Mouse (Mus musculus) cerebellum, adult 18-20 months (tissue): ENCODE measurements around the gene Med9.

ENCODE experiments used
- DNase-seq, 2 experiments: peaks; one replicate each; pipeline ENCODE4 v3.0.0; 2021

The Med9 gene

DNA sequence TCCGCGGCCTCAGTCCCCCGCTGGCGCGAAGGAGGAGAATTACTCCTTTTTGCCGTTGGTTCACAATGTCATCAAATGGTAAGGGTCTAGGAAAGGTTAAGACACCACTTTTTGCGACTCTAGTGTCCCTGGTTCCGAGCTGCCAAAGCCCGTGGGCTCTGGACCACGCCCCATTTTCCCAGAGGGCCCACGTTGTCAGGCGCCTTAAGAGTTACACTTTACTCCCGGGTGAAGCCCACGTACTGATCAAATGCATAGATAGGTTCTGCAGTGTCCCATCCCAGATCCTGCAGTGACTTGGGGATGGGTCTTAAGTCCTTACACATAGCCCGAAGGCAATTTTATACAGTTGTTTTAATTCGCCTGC, 378 bp downstream of the Med9 start:
- no peak for DNase-seq

DNA sequence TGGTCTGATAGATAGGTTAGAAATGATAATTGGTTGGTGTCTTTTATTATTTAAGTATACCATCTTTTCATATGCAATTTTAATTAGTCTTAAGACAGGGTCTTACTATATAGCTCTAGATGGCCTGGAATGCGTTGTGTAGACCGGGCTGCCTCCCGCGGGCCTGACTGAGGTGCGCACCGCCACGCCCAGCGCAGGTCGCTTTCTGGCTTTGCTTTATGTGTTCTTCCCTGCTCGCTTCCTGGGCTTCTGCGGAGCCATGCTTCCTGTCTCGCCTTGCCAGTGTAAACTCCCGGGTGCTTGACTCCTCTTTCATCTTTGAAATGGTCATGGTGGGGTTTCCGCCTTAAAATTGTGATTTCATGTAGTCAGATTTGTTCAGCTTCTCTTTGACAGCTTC, 4.9 kb downstream of the Med9 start:
- no peak for DNase-seq

DNA sequence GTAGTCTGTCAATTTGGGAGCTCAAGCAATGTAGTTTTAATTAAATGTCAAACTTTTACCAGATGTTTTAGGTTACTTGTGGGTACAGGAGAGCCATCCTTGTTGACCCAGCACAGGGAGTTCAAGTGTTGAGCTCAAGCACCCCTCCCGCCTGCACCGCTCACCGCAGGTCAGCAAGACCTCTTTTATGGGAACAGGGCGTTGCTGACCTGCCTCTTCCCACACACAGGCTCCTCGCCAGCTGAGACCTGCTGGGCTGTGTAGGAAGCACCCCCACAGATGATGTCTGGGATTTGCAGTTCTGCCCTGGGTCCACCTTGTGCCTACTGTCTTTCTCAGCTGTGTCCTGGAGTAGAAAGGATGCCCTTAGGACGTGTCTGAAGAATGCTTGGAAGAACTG, 8.7 kb downstream of the Med9 start:
- DNase-seq = no peak

DNA sequence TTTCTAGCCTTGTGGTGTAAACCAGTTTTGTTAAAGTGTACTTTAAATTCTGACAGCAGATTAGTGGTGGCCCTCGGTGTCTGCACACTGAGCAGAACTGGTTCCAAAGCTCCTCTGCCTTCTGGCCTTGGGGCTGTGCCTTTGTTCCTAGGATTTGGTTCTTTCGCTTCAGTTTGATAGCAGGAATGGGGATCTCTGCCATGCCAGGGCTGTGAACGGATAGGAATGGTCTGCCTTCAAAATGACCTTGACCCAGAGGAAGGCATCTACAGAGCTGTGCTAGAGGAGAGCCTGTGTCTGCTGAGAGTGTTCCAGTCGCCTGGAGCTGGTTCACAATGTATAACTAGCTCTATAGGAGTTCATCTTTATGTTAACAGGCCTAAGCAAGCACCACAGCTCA, 11.4 kb downstream of the Med9 start:
- DNase-seq = no peak

DNA sequence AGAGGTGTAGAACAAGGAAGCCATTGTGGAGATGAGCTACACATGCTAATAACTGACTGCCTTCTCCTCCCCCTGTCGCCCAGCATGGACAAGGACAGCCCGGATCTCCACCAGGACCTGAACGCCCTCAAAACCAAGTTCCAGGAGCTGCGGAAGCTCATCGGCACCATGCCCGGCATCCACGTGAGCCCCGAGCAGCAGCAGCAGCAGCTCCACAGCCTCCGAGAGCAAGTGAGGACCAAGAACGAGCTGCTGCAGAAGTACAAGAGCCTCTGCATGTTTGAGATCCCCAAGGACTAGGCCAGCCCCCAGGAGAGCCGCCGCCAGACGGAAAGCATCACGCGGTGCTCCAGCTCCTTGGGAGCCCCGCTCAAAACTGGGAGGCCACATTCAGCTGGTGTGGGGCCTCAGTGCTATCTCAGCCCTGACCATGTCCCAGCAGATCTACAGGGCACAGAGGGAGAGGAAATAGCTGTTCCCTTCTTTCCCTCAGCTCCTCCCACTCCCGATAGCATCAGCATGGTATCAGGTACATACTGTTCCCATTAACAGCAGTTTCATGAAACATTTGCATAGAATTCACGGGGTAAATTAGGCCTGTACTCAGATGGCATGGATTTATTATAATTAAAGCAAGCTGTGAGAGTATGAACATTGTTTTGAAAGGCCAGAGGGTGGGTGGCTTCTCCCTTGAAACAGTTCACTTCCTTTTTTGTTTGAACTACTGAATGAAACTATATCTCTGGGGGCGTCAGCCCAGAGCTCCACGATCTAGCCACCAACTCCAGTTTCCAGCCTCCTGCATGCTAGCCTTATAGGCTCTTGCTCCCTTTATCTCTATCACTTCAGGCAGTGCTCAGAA, 12.7 kb downstream of the Med9 start:
- no peak for DNase-seq

DNA sequence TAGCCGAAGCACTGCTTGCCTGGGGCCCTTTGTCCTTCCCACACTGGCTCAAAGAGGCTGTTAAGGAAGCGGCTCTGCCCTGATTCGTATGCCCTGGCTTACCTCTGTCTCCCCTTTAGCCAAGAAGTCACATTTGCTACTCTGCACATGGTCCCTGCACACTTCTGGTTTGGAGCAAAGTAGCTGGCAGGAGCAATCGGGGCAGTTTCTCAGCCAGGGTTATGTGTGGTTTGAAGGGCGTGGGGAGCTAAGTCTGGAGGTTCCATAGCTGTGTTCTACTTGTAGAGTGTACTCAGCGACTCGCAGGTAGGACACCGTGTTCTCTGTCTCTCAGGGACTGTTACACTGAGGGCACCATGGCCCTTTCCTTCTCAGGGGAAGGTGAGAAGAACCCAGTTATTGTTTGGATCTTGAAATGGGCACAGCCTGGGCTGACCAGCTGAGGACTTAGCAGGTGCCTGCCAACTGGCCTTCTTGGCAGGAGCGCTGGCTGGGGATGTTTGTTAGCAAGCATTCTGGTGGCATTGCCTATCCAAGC, 13.4 kb downstream of the Med9 start:
- peak; percentile 27 to 28 for DNase-seq

DNA sequence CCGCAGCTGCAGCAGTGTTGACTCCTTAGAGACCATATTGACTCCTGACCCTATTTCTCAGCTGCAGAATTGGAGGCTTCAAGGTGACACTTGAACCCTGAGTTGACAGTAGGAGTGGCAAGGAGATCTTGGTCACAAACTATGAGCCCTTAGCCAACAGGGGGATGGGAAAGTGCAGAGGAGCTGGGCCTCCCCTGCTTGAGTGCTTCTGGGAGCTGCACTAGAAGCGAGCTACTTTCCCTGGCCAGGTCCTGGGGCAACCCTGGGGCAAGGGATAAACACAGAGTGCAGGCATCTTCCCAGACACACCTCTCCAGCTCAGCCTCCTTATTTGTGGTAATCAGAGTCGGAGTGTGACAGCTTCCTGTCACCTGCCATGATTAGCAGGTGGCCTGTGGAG, 14.6 kb downstream of the Med9 start:
- DNase-seq = no peak

DNA sequence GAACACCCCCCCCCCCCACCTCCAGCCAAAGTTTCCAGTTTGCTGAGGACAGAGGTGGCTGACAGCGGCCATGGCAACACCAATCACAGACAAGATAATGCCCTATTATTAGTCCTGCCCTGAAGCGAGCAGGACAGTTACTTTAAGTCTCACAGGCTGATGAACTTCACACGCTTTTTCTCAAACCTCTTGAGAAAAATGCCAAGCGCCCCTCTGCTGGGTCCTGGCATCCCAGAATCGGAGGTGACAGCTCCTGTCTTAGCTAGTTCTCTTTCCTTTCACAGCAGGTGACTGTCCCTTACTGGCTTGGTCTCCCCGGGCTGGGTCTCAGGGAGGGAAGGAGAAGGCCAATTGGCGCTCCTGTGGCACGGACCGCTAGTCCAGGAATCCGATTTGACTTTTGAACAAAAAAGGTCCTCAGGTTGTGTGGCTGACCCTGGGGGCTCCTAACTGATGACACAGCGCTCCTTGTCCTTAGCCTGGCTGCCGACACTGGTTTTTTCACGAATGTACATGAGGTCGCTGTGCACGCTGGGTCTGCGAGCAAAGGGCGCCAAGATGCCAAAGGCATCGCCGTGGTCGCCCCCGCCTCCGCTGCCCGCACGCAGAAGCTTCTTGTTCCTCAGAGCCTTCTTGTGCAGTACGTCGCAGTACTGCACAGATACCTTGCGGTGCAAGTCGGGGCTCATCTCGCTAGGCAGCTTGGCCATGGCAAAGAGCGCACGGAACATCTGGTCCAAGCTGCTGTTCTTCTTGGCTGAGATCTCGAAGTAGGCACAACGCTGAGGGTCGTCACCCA, 15.6 kb downstream of the Med9 start:
- DNase-seq = peak in 1 of 2 experiments; percentile 27

DNA sequence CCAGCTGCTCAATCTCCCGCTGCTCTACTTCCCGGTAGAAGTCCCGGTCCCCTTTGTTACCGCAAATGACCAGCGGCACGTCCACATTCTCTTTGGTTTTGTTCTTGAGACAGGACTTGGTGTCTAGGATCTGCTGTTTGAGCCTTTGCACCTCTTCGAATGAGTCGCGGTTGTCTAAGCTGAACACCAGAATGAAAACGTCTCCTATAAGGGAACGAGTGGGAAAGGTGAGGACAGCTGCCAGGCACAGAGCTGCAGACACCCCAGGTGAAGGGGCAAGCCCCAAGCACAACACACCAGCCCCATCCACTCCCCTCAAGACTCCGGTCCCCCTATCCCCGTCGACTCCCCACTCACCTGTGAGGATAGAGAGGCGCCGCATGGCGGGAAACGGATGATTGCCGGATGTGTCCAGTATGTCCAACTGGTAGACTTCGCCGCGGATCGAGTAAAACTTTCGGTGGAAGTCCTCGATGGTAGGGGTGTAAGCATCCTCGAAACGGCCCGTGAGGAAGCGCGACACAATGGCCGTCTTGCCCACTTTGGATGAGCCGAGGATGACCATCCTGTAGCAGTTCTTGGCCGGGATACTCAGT, 16.3 kb downstream of the Med9 start:
- DNase-seq = peak; percentile 31 to 47

DNA sequence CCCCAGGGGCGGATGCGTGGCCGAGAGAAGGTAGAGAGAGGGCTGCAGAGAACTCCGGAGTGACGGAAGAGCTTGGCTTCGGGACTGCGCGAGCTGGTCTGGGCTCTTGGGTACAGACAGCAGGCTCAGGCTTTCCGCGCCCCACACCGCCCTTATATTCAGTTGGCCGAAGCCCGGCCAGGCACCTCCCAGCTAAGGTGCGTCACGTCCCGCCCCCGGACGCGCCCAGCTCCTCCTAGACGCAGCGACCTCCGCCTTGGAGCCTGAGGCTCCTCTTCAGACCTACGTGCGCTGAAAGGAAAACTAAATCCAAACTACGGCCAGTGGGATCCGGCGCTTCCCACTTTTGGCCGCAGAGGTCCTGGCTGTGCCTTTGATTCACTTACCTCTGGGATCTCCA, 16.8 kb downstream of the Med9 start, which contains the start of gene Rasd1:
Rasd1 (minus strand) TSS at position 127 of the 400 bp plus-strand sequence.
- peak; percentile 89 to 92 for DNase-seq

DNA sequence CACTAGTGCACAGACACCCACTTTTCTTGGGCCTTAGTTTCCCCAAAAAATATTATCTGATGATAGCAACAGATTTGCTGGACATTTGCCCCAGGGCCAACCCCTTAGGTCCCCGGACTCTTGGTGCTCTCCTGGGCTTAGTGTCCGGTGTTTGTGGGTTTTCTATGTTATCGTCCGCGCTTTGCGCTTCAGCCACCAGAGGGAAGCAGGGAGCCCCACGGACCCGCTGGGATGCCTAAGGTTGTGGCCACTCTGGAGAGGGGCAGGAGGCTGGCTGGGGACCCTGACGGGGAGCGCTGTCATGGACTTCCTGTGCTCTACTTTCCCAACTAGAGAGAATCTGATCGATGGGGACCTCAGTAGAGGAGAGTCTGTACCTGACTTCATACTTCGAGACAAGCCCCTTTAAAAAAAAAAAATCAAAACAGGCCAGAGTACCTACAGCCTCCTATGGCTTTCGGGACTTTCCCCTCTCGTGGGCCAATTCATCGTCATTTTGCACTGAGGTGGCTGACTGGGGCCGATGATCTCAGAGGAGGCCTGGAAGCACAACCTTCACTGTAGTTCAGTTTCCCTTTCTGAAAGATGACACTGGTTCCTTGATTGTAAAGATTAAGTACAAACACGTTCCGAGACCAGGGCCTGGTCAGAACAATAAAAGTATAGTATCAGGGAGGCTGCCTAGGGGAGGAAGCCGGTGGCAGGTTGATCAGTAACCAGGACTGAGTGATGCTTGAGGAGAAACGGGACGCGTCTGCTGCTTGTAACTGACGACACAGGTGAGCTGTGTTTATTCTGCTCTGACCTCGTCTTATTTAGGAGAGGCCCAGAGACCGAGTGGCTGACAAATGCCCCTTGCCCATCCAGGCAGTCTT, 17.5 kb downstream of the Med9 start:
- DNase-seq = peak; percentile 85 to 92

DNA sequence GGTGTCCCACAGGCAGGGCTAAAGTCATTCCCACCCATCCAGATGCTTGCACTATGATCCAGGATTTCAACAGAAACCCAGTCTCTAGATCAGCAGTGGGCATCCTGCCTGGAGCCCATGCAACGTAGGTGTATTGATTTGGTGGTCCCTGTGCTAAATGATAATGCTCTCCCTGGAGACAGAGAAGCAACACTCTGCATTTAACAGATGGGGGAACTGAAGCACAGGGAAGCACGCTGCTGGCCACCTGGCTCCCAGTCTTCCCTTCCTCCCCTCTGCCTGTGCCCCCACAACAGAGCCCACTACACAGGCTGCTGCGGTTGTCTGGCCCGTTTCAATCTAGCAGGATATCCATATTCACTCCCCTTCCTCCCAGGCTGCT, 18.1 kb downstream of the Med9 start:
- DNase-seq = no peak

DNA sequence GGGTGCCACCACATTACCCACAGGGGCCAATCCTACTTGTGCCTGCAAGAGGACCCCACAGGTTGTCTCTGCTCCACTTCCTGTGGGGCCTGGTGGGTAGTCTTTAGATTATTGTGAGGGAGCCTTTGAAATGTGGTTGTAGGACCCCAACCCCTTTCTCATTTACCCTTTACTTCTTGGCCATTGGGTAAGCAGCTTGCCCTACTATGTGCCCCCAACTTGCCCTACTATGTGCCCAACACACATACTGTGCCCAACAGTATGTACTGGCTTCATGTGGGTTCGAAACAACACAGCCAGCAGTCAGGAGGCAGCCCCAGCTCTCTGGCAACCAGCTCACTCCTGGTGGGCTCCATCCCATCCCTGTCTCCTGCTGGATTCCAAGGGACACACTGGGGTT, 19.8 kb downstream of the Med9 start:
- DNase-seq = no peak

DNA sequence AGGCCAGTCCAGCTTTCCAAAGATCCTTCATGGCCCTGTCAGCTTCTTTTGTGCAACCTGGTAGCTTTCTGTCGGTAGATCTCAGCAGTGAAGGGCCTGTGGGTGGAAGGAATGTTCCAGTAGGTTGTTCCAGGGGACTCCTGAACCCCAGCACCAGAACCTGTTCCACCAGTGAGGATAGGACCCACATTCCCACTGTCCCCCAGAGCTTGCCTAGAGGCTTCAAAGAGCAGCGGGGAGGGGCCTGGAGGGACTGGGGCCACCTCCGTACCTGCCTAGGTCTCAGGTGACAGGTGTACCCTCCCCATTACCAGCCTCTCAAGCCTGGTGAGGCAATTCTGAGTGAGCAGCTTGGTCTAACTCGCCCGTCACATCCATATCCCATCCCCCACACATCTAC, 22.8 kb downstream of the Med9 start:
- no peak for DNase-seq

DNA sequence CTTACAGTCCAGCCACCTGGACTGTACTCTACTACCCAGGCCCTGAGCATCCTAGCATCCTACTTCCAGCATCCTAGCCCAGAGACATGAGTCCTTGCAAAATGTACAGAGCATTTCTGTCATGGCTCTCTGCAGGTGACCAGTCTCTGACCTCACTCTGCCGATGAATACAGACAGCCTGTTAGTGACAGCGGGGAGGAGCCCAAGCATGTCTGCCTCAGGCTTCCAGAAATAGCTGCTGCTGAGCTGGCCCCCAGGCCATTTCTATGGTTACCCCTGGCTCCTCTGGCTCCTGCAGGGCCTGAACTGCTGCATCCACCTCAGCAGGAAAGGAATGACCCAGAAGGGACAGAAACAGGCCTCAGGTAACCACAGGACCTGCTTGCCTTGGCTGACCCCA, 23.7 kb downstream of the Med9 start:
- no peak for DNase-seq

DNA sequence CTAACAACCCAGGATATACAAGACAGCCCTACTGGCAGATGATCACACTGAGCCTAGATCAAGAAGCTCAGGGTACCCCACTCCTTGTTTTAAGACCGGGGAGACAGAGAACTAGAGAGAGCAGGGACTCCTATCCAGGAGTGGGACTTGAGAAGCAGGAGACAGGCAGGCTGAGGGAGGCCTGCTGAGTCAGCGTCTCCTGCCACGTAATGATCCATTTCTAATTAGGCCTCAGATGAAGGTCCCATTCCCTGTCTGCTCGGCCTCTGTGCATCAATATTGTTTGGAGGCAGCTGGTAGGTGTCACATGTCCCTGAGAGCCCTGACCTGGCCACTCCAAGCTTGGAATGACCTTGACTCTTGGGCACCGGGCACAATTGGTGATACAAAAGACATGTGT, 25.4 kb downstream of the Med9 start:
- DNase-seq = no peak

DNA sequence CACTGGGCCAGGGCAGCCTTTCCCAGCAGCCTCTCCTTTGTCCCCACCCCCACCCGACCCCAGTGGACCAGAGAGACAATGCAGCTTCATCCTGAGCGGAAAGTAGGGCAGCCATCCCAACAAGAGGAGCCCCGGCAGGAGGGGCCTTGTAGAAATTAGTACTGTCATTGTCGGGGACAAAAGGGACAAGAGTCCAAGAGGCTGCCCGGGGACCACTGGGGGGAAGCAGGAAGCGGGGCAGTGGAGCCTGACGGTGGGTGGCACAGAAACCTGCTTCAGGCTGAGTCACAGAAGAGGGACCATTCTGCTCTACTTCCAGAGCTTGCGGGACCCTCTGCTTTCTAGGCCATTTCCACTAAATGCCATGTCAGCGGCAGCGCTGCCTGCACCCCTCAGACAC, 27.2 kb downstream of the Med9 start:
- no peak for DNase-seq

DNA sequence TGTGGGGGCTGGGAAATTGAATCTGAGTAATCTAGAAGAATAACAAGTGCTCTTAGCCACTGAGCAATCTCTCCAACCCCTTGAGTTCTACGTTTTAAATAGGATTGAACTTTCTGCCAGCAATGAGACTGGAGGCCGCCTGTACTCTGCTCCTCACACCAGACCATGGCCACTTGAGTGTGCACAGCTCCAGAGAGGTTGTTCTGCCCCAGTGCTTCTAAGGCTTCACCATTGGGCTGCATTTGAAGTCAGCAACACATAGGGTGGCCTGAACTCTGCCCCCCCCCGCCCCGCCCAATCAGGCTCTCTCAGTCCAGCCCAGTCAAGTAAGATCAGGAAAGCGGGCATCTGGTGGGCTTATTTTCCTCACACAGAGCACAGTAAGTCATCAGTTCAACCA, 29.8 kb downstream of the Med9 start:
- no peak for DNase-seq

DNA sequence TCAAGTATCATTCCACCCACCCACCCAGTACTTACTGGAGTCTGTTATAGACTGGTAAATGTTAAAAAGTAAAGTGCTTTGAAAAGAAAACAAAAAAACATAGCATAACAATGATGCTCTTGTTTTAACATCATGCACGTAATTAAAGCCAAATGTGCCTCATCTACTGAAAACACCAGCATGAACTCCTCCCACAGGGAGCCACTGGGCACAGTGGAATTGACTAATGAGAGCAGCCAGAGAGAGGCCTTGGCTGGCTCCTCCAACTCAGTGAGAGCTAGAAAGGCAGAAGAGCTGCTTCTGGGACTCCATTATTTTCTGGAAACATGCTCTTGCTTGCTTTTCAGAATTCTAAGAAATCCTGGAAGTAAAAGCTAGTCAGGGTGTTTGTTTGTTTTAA, 41.4 kb downstream of the Med9 start:
- no peak for DNase-seq

DNA sequence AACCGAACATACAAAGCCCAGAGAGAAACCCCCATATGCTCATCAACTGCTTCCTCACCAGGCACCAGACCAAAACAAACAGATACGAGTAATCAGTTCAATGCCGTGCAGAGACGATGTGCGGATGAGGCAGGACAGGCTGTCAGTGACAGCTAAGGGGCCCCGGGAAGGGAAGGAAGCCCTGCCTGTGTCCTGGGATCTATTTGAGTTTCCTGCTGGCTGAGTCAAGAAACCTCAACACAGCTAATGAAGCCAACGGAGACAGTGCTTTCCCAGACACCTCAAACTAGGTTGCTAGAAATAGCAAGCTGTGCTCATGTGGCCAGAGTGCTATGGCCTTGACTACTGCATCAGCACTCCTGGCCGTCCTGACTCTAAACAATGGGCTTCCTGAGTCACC, 43.4 kb downstream of the Med9 start:
- DNase-seq = no peak

DNA sequence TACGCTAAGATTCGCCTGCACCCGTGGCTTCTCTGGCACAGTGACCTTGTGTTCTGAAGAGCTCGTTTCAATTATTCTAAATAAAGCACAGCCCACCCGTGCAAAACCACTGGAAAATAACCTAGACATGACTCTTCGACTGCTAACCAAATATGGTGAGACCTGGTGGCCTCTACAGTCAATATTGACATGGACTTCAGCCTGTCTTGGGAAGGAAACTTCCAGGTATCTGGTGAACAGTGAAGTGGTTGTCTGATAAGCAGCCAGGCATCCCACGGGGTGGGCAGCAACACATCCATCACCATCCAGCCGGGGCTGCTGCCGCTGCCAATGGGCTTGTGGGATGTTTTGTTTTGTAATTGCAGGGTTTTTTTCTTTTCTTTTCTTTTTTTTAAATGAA, 46.3 kb downstream of the Med9 start:
- no peak for DNase-seq

DNA sequence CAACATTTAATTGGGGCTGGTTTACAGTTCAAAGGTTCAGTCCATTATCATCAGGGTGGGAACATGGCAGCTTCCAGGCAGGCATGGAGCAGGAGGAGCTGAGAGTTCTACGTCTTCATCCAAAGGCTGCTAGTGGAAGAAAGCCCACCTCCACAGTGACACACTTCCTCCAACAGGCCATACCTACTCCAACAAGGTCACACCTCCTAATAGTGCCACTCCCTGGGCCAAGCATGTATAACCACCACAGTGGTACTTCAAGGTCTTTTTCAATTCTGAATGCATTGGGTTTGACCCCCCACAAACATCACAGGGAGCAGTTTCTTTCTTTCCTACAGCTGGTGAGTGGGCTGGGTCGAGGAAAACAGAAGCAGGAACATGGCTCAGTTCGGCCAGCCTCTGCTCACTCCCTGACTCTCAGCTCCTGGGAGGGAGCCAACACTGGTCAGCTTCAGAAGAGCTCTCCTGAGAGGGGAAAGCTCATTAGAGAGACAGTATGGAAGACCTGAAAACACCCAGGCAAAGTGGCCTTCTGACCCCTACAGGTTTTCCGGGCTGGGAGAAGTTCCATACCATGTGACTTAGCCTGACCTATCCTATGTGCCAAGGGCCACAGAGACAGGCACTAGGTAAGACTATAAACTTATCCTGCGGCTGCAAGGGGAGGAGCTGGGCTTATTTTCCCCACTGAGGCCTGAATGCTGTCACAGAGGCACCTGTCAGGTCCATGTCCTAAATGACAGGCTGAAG, 53.4 kb downstream of the Med9 start:
- DNase-seq = no peak
